Mouse (Mus musculus): ENCODE results near the gene Gm20671. TPM values are rescaled to one million over a fixed set of nuclear protein-coding genes. Genes with fewer than 3 reads are reported as not detected.
"Not testable (repeated sequence)": the region's sequence is repeated elsewhere in the genome, so short reads cannot be mapped to it uniquely, and the experiment has no call there.

The Gm20671 gene
- polyA plus RNA-seq, 1 experiment from 2014 or later, result not detected

GRCm38 (mm10) chr5:32722711-32723110 lies 104.2 kb downstream of the Gm20671 start:
- not testable (repeated sequence) for H3K27me3 ChIP-seq; ATAC-seq (ENCODE audit: low FRiP score); H3K9me3 ChIP-seq (replicated peaks); H3K4me1 ChIP-seq; H3K27ac ChIP-seq; H3K4me2 ChIP-seq (replicated peaks); H3K9ac ChIP-seq; H3K36me3 ChIP-seq; H3K4me3 ChIP-seq
- WGBS, result 83% methylated on average over 8 of the region's 8 CpGs

- H3K4me2 ChIP-seq (replicated peaks), result no peak overlapping the region
- H3K4me1 ChIP-seq, result no peaks in the 10 kb centered on the region
- H3K9ac ChIP-seq, result no peak overlapping the region
- H3K4me3 ChIP-seq, result no peak overlapping the region
- H3K36me3 ChIP-seq, result no peaks in the 10 kb centered on the region
- H3K27me3 ChIP-seq, result no peaks in the 10 kb centered on the region
- WGBS, result 70% methylated on average over 7 of the region's 7 CpGs
- H3K27ac ChIP-seq, result no peak overlapping the region
- H3K9me3 ChIP-seq (replicated peaks), result 0 out of 2 replicates have a peak, but pooled peaks cover 3% of the 10 kb centered on the region
- ATAC-seq (ENCODE audit: low FRiP score), result no peak
Observed at GRCm38 (mm10) chr5:32722263-32722662, 104.6 kb downstream of the Gm20671 start.

GRCm38 (mm10) chr5:32721316-32721715 lies 105.6 kb downstream of the Gm20671 start:
- Histone ChIP-seq H3K4me3 (no peak overlapping the region), H3K36me3 (no peaks in the 10 kb centered on the region), H3K27ac (no peak overlapping the region), H3K9ac (no peak overlapping the region), H3K4me1 (no peaks in the 10 kb centered on the region), H3K27me3 (no peaks in the 10 kb centered on the region), H3K9me3 (replicated peaks) (0 out of 2 replicates have a peak, but pooled peaks cover 3% of the 10 kb centered on the region), H3K4me2 (replicated peaks) (no peak overlapping the region)
- WGBS, result 79% methylated on average over 3 of the region's 3 CpGs
- ATAC-seq (ENCODE audit: low FRiP score), result no peak

- 79% methylated on average over 9 of the region's 9 CpGs for whole genome bisulfite sequencing
- H3K4me1 ChIP-seq, result no peaks in the 10 kb centered on the region
- no peaks in the 10 kb centered on the region for H3K36me3 ChIP-seq
- H3K27me3 ChIP-seq, result no peaks in the 10 kb centered on the region
- ATAC-seq (ENCODE audit: low FRiP score), result no peak
- no peak overlapping the region for H3K4me3 ChIP-seq
- H3K27ac ChIP-seq, result no peak overlapping the region
- 0 out of 2 replicates have a peak, but pooled peaks cover 2% of the 10 kb centered on the region for H3K9me3 ChIP-seq (replicated peaks)
- H3K4me2 ChIP-seq (replicated peaks), result no peak overlapping the region
- H3K9ac ChIP-seq, result no peak overlapping the region
Observed at GRCm38 (mm10) chr5:32720416-32720815, 106.5 kb downstream of the Gm20671 start.

GRCm38 (mm10) chr5:32718916-32719315 lies 108.0 kb downstream of the Gm20671 start:
- 53% methylated on average over 6 of the region's 6 CpGs for whole genome bisulfite sequencing
- ATAC-seq (ENCODE audit: low FRiP score), result no peak
- no peak overlapping the region for H3K4me3 ChIP-seq

GRCm38 (mm10) chr5:32717726-32718125 lies 109.2 kb downstream of the Gm20671 start:
- H3K4me3 ChIP-seq, result no peak overlapping the region
- peaks cover 6% of the 10 kb centered on the region for H3K4me1 ChIP-seq
- no peaks in the 10 kb centered on the region for H3K27me3 ChIP-seq
- no peaks in the 10 kb centered on the region for H3K9me3 ChIP-seq (replicated peaks)
- WGBS, result 40% methylated on average over 1 of the region's 1 CpGs
- no peak overlapping the region for H3K27ac ChIP-seq
- no peak for ATAC-seq (ENCODE audit: low FRiP score)
- H3K4me2 ChIP-seq (replicated peaks), result no peak overlapping the region
- H3K9ac ChIP-seq, result no peak overlapping the region
- H3K36me3 ChIP-seq, result no peaks in the 10 kb centered on the region

More at GRCm38 (mm10) chr5:32718916-32719315, 108.0 kb downstream of the Gm20671 start:
- Histone ChIP-seq H3K9ac (no peak overlapping the region), H3K27ac (no peak overlapping the region), H3K4me2 (replicated peaks) (no peak overlapping the region), H3K4me1 (no peaks in the 10 kb centered on the region), H3K9me3 (replicated peaks) (no peaks in the 10 kb centered on the region), H3K36me3 (no peaks in the 10 kb centered on the region), H3K27me3 (no peaks in the 10 kb centered on the region)

GRCm38 (mm10) chr5:32713703-32714467 lies 113.0 kb downstream of the Gm20671 start:
- Histone ChIP-seq H3K9me3 (replicated peaks) (no peaks in the 10 kb centered on the region), H3K27me3 (no peaks in the 10 kb centered on the region), H3K4me3 (peak overlapping the region; percentile 68), H3K4me1 (peaks cover 8% of the 10 kb centered on the region), H3K27ac (peak overlapping the region; percentile 84), H3K4me2 (replicated peaks) (peak overlapping the region; percentile 64), H3K9ac (peak overlapping the region; percentile 67), H3K36me3 (no peaks in the 10 kb centered on the region)
- WGBS, result under 1% methylated on average over 55 of the region's 55 CpGs
- peak; percentile 99 for ATAC-seq (ENCODE audit: low FRiP score)

- ATAC-seq (ENCODE audit: low FRiP score), result no peak; the same call in 1 of the 2 replicates
- Histone ChIP-seq H3K4me3 (peak overlapping the region; percentile 68), H3K9ac (peak overlapping the region; percentile 67), H3K4me1 (peaks cover 8% of the 10 kb centered on the region), H3K36me3 (no peaks in the 10 kb centered on the region), H3K9me3 (replicated peaks) (no peaks in the 10 kb centered on the region), H3K4me2 (replicated peaks) (peak overlapping the region; percentile 64), H3K27ac (peak overlapping the region; percentile 84), H3K27me3 (no peaks in the 10 kb centered on the region)
- WGBS, result 20% methylated on average over 2 of the region's 2 CpGs
Observed at GRCm38 (mm10) chr5:32713042-32713702, 113.7 kb downstream of the Gm20671 start.

- H3K9ac ChIP-seq, result no peak overlapping the region
- H3K9me3 ChIP-seq (replicated peaks), result no peaks in the 10 kb centered on the region
- H3K27ac ChIP-seq, result no peak overlapping the region
- no peaks in the 10 kb centered on the region for H3K36me3 ChIP-seq
- ATAC-seq (ENCODE audit: low FRiP score), result no peak
- H3K4me2 ChIP-seq (replicated peaks), result 0 out of 2 replicates have a peak overlapping the region, but pooled peaks have one; percentile 64
- no peaks in the 10 kb centered on the region for H3K27me3 ChIP-seq
- WGBS, result 74% methylated on average over 4 of the region's 4 CpGs
- H3K4me1 ChIP-seq, result peaks cover 8% of the 10 kb centered on the region
- no peak overlapping the region for H3K4me3 ChIP-seq
Observed at GRCm38 (mm10) chr5:32712221-32713041, 114.5 kb downstream of the Gm20671 start.

- WGBS, result 82% methylated on average over 5 of the region's 5 CpGs
- ATAC-seq (ENCODE audit: low FRiP score), result no peak
- Histone ChIP-seq H3K36me3 (no peaks in the 10 kb centered on the region), H3K4me2 (replicated peaks) (no peak overlapping the region), H3K9me3 (replicated peaks) (no peaks in the 10 kb centered on the region), H3K9ac (no peak overlapping the region), H3K4me3 (no peak overlapping the region), H3K4me1 (peaks cover 8% of the 10 kb centered on the region), H3K27me3 (no peaks in the 10 kb centered on the region), H3K27ac (no peak overlapping the region)
Observed at GRCm38 (mm10) chr5:32711485-32711884, 115.4 kb downstream of the Gm20671 start.

- Histone ChIP-seq H3K27me3 (no peaks in the 10 kb centered on the region), H3K4me1 (no peaks in the 10 kb centered on the region), H3K4me2 (replicated peaks) (no peak overlapping the region), H3K9ac (no peak overlapping the region), H3K9me3 (replicated peaks) (no peaks in the 10 kb centered on the region), H3K36me3 (no peaks in the 10 kb centered on the region), H3K27ac (no peak overlapping the region), H3K4me3 (no peak overlapping the region)
- ATAC-seq (ENCODE audit: low FRiP score), result no peak
- 82% methylated on average over 2 of the region's 2 CpGs for WGBS
Observed at GRCm38 (mm10) chr5:32706226-32706780, 120.6 kb downstream of the Gm20671 start.

Data from hindbrain, embryonic 12.5 days (tissue).